Mouse (Mus musculus): ENCODE data around the gene Dclk3.

Gene Dclk3

GRCm38 (mm10) chr9:111438904-111439835 lies at the start of gene Dclk3:
Gene Dclk3 (plus strand): TSS chr9:111439081.
- in situ Hi-C loops (cut with MboI), result no loop called here

GRCm38 (mm10) chr9:111390016-111390415 lies 48.9 kb upstream of the Dclk3 start:
- in situ Hi-C loops (cut with MboI), result no loop called here

- in situ Hi-C loops (cut with MboI), result no loop called here
These were observed 47.8 kb upstream of the Dclk3 start for GRCm38 (mm10) chr9:111391036-111391435.

GRCm38 (mm10) chr9:111391926-111392442 lies 46.9 kb upstream of the Dclk3 start:
- in situ Hi-C loops (cut with MboI), result no loop called here

- in situ Hi-C loops (cut with MboI), result no loop called here
These were observed 43.6 kb upstream of the Dclk3 start for GRCm38 (mm10) chr9:111395265-111395664.

- in situ Hi-C loops (cut with MboI), result no loop called here
These were observed 40.8 kb upstream of the Dclk3 start for GRCm38 (mm10) chr9:111398059-111398458.

- in situ Hi-C loops (cut with MboI), result no loop called here
These were observed 38.8 kb upstream of the Dclk3 start for GRCm38 (mm10) chr9:111400089-111400488.

GRCm38 (mm10) chr9:111403159-111403558 lies 35.7 kb upstream of the Dclk3 start:
- in situ Hi-C loops (cut with MboI), result no loop called here

- in situ Hi-C loops (cut with MboI), result no loop called here
These were observed 34.4 kb upstream of the Dclk3 start for GRCm38 (mm10) chr9:111404346-111405079.

GRCm38 (mm10) chr9:111405080-111405428 lies 33.8 kb upstream of the Dclk3 start:
- in situ Hi-C loops (cut with MboI), result no loop called here

- in situ Hi-C loops (cut with MboI), result no loop called here
These were observed 30.9 kb upstream of the Dclk3 start for GRCm38 (mm10) chr9:111408012-111408411.

GRCm38 (mm10) chr9:111408427-111408826 lies 30.5 kb upstream of the Dclk3 start:
- in situ Hi-C loops (cut with MboI), result no loop called here

- in situ Hi-C loops (cut with MboI), result no loop called here
These were observed 26.3 kb upstream of the Dclk3 start for GRCm38 (mm10) chr9:111412471-111413160.

- in situ Hi-C loops (cut with MboI), result no loop called here
These were observed 17.0 kb upstream of the Dclk3 start for GRCm38 (mm10) chr9:111421862-111422261.

GRCm38 (mm10) chr9:111422567-111422966 lies 16.3 kb upstream of the Dclk3 start:
- in situ Hi-C loops (cut with MboI), result no loop called here

GRCm38 (mm10) chr9:111425113-111425512 lies 13.8 kb upstream of the Dclk3 start:
- in situ Hi-C loops (cut with MboI), result no loop called here

- in situ Hi-C loops (cut with MboI), result no loop called here
These were observed 12.9 kb upstream of the Dclk3 start for GRCm38 (mm10) chr9:111425952-111426351.

- in situ Hi-C loops (cut with MboI), result no loop called here
These were observed 10.9 kb upstream of the Dclk3 start for GRCm38 (mm10) chr9:111427891-111428555.

- in situ Hi-C loops (cut with MboI), result no loop called here
These were observed 10.1 kb upstream of the Dclk3 start for GRCm38 (mm10) chr9:111428698-111429362.

- in situ Hi-C loops (cut with MboI), result no loop called here
These were observed 9.5 kb upstream of the Dclk3 start for GRCm38 (mm10) chr9:111429363-111429750.

GRCm38 (mm10) chr9:111435429-111435828 lies 3.5 kb upstream of the Dclk3 start:
- in situ Hi-C loops (cut with MboI), result no loop called here
